Mouse (Mus musculus) adrenal gland, postnatal 14 days (tissue): ENCODE measurements around the gene Creb3l2. TPM values are rescaled to one million over a fixed set of nuclear protein-coding genes. Genes with fewer than 3 reads are reported as not detected.
"Not testable (repeated sequence)": the region's sequence is repeated elsewhere in the genome, so short reads cannot be mapped to it uniquely, and the experiment has no call there.

Experiments used
- DNase-seq: peaks from one replicate; pipeline ENCODE4 v3.0.0; 2021; ENCODE audit warnings: mixed read lengths
- long read RNA-seq, 2 experiments: library from polyadenylated mRNA; stranded (forward); transcript quantifications; one replicate each; pipeline ENCODE4 v2.0.0; 2021
- total RNA-seq: library from RNA; stranded (reverse); gene quantifications from 2 replicates; pipeline ENCODE4 v1.2.3, GENCODE M21; 2021

The Creb3l2 gene
- 50.0 and 50.8 TPM in 2 replicates for total RNA-seq
- long read RNA-seq, experiment 1, full-length matches to known transcripts, result 3 of 24 reads
- long read RNA-seq, experiment 1, partial matches to known transcripts, result 1 of 24 reads
- long read RNA-seq, experiment 1, other reads (novel, unspliced or antisense), result 20 of 24 reads
- long read RNA-seq, experiment 2, full-length matches to known transcripts, result 4 of 32 reads
- long read RNA-seq, experiment 2, partial matches to known transcripts, result 0 of 32 reads
- long read RNA-seq, experiment 2, other reads (novel, unspliced or antisense), result 28 of 32 reads

DNA sequence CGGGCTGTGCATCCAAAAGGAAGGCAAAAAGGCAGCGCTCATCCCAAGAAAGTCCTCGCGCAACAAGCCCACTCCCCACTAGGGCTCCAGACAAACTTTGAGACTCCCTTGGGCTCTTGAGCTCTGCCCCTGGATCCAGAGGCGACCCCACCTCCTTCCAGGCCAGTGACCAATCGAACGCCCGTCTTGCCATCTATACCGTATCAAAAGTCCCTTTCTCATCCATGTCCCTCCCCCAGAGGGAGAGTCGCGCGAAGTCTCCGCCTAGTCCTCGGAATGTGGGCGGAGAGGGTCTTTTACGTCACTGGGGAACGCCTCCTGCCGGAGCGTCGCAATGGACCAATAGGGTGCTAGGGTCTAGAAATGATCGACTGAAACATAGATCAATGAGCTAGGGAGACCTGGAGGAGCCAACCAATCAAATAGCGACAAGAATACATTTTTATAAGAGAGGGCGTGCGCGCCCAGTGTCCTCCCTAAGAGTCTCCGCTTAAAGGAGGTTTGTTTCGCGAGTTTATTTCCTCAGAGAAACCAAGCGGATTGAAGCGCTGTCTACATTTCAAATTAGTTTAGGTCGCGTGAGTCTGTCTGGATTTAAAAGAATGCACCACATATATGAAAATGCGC lies at the start of gene Creb3l2:
Creb3l2 (minus strand) TSS at position 106 of the 627 bp plus-strand sequence.
- DNase-seq, result peak; percentile 98

- DNase-seq, result no peak
Observed at GRCm38 (mm10) chr6:37486502-37486901, 44.6 kb upstream of the Creb3l2 start.

DNA sequence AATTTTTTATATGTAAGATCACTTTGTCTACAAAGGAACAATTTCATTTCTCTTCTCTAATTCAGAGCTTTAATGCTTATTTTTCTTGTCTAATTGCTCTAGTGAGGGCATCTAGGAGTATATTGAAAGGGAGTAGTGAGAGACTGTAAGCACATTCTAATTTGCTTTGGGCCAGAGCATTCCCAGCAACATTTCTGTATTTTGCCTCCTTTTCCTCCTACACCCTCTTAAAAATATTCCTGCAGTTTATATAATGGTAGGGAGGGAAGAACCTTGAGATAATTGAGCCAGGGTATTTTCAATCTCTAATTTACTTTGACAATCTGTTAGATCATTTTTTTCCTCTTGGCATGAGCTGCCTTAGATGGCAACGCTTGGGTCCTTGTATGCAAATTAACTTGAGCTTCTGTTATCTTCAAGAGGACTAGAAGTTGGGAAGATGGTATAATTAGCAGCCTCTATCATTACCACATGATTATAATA lies 42.7 kb upstream of the Creb3l2 start:
- no peak for DNase-seq

DNA sequence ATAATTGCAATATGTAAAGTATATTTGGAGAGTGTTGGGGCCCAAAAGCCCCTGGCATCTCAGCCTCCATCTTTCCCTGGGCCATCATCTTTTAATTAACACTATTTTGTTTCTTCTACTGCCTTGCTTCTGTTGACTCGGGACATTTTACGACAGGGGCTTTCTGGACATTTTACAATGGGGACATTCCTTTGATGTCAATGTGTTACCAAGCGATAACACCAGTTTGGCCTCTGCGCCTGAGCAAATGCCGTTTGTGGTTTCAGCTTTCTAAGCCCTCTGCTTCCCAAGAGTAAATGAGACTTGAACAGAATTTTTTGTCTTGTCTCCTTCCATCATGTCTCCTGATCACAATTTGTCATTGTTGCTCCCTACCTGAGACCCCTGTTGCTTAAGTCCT lies 41.3 kb upstream of the Creb3l2 start:
- DNase-seq, result no peak

GRCm38 (mm10) chr6:37481147-37481546 lies 39.2 kb upstream of the Creb3l2 start:
- DNase-seq, result no peak

GRCm38 (mm10) chr6:37480008-37480407 lies 38.1 kb upstream of the Creb3l2 start:
- DNase-seq, result no peak

GRCm38 (mm10) chr6:37478481-37478880 lies 36.5 kb upstream of the Creb3l2 start:
- DNase-seq, result no peak

DNA sequence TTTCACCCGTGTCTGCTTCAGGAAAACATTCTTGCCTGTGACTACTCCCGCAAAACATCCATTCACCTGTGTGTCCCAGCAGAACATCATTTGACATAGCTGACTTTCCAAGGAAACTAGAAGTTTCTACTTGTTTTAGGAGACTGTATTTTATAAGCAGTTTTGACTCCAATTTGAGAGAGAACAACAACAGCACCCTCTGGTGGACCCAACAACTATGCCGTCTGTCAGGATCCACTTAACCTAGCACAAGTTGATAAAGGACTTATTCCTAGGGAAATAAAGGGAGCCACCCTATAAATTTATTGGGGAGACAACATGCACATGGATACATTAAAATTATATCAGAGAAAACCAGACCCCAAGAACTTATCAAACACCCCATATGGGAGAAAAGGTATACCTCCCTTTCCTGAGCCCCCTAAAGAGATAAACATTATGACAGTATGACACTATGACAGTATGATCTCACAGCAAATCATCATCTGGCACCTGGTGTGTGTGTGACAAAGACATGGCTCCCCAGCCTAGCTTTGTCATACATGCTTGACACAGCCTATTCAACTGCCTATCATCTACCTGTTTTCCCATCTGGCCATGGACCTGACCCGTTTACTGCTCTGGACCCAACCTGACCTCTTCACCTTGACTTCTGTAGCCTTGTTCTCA lies 31.9 kb upstream of the Creb3l2 start:
- DNase-seq, result peak; percentile 33

- no peak for DNase-seq
Observed at GRCm38 (mm10) chr6:37470216-37470615, 28.3 kb upstream of the Creb3l2 start.

- no peak for DNase-seq
Observed at GRCm38 (mm10) chr6:37465847-37466246, 23.9 kb upstream of the Creb3l2 start.

GRCm38 (mm10) chr6:37465356-37465755 lies 23.4 kb upstream of the Creb3l2 start:
- no peak for DNase-seq

GRCm38 (mm10) chr6:37464585-37464984 lies 22.6 kb upstream of the Creb3l2 start:
- no peak for DNase-seq

GRCm38 (mm10) chr6:37463517-37464482 lies 21.9 kb upstream of the Creb3l2 start:
- peak; percentile 45 for DNase-seq

- DNase-seq, result no peak
Observed at GRCm38 (mm10) chr6:37460681-37461080, 18.7 kb upstream of the Creb3l2 start.

GRCm38 (mm10) chr6:37459656-37460055 lies 17.7 kb upstream of the Creb3l2 start:
- not testable (repeated sequence) for DNase-seq

DNA sequence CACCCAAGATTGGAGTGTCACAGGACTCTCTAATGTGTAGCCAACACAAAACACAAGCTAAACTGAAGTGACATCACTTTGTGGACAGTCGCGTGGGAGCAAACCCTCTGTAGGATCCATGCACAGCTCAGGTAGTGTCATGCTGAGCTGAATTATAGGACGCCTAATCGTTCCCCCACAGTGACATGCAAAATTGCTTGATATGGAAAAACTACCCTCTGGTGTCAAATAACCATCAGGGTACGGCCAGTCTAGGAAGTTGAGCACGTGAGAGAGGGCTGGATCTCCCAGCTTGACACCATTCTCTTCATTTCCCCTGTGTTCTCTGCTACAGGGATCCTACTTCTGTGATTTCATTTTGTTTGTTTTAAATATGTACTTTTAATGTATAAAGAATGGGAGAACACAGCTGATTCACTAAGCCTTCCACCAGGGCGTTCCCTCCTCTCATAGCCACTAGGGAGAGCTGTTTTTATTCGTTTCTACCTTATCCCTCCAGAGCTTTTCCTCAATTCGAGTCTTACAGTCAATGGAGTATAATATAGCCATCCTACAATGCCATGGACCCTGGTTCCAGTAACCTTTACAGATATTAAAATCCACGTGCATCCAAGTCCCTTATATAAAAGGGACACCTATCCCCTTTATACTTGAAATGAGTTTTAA lies 16.2 kb upstream of the Creb3l2 start:
- DNase-seq, result no peak

GRCm38 (mm10) chr6:37455540-37455939 lies 13.6 kb upstream of the Creb3l2 start:
- no peak for DNase-seq

DNA sequence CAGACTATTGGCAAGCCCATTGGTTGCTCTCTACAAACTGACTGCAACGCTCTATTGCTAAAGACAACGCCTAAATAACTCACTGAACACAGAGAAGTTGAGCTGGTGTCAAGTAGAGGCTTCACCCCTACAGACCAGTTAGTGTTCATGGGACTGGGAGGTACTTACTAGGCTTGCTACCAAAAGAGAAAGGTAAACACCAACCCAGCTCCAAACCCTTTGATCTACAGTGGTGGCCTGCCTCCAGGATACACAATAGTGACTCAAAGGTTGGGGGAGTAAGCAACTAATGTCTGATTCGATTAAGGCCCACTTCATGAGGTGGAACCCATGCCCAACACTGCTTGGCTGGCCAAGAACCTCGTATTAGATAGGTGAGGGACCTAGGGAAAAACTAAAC lies 11.1 kb upstream of the Creb3l2 start:
- DNase-seq, result no peak

DNA sequence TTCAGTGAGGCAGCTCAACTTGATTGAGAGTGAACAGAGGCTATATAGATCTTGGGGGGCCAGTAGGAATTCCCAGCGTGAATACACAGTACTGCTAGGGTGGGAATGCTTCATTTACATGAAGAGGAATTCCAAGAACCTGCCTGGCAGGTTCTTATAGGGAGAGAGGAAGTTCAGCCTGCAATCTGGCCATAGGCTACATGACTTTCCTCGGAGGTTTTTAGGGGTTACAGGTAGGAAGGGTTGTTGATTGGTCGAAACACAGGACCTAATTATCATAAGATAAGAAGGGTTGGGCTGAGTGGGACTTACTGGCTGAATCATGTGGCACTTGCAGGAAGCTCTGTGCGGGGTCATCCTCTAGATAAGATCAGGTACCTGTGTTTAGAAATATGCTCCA lies 9.7 kb upstream of the Creb3l2 start:
- DNase-seq, result no peak

DNA sequence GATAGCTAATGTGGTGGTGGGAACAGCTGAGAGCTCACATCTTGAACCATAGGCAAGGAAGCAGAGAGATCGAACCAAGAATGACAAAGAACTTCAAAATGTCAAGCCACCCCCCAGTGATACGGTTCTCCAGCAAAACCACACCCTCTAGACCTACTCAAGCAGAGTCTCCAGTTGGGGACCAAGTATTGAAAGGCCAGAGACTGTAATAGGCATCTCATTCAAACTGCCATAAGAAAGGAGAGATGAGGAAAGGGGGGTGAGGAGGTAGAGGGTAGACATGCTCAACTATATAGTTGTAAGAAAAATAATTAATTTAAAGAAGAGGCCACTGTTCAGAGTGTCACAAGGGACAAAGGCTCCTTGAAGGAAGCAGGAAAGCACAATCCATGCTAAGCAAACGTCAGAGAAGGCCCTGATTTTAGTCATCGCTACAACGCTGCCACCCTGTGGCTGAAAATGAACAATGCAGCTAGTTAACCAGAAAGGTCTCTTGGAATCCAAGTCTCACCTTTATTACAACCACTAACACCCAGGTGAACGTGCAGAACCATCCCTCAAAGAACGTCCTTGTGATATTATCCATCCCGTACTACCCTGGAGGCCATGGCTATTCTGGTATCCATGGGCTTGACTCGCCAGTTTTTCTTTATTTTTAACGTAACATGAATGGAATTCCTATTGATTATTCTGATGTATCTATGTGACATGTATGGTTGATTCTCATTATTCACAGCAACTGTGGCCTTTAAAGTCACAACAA lies 5.9 kb upstream of the Creb3l2 start:
- DNase-seq, result peak; percentile 79

DNA sequence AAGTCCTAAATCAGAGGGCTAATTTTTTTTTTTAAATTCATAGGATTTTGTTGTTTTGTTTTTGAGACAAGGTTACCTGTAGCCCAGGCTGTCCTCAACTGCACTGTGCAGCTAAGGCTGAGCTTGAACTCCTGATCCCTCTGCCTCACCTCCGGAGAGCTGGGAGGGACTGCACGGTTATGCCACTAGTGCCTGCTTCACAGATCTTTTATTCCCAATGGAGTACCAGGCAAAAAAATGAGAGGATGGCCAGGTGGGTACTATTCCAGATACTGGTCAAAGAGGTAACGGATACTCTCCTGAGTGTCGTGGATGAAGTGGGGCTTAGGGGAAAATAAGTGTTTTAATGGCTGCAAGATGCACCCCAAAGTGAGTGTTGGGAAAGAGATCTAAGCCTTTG lies 835 bp upstream of the Creb3l2 start:
- DNase-seq, result peak; percentile 21
